Mouse (Mus musculus): ENCODE data around the gene Dcun1d2.
"Not testable (repeated sequence)": the region's sequence is repeated elsewhere in the genome, so short reads cannot be mapped to it uniquely, and the experiment has no call there.

Dcun1d2 gene

GRCm38 (mm10) chr8:13287692-13288623, at the start of gene Dcun1d2, which contains the start of gene Tmco3:
TSS of gene Dcun1d2 (minus strand) at chr8:13288131.
TSS of gene Tmco3 (plus strand) at chr8:13288190.
- DNase-seq (ENCODE audit: low spot score in 2 of 2), result peak; percentile 92 to 95

GRCm38 (mm10) chr8:13337678-13338077, 49.7 kb upstream of the Dcun1d2 start:
- no peak for DNase-seq (ENCODE audit: low spot score in 2 of 2)

GRCm38 (mm10) chr8:13337245-13337644, 49.3 kb upstream of the Dcun1d2 start:
- DNase-seq (ENCODE audit: low spot score in 2 of 2), result not testable (repeated sequence)

- DNase-seq (ENCODE audit: low spot score in 2 of 2), result no peak
Measured at GRCm38 (mm10) chr8:13334671-13335070, 46.7 kb upstream of the Dcun1d2 start.

- no peak for DNase-seq (ENCODE audit: low spot score in 2 of 2)
Measured at GRCm38 (mm10) chr8:13326598-13326997, 38.7 kb upstream of the Dcun1d2 start.

- DNase-seq (ENCODE audit: low spot score in 2 of 2), result peak; percentile 51 to 77
Measured at GRCm38 (mm10) chr8:13316671-13317070, 28.7 kb upstream of the Dcun1d2 start.

- no peak for DNase-seq (ENCODE audit: low spot score in 2 of 2)
Measured at GRCm38 (mm10) chr8:13314922-13315321, 27.0 kb upstream of the Dcun1d2 start.

- DNase-seq (ENCODE audit: low spot score in 2 of 2), result no peak
Measured at GRCm38 (mm10) chr8:13306916-13307315, 19.0 kb upstream of the Dcun1d2 start.

GRCm38 (mm10) chr8:13306309-13306909, 18.5 kb upstream of the Dcun1d2 start:
- DNase-seq (ENCODE audit: low spot score in 2 of 2), result no peak

GRCm38 (mm10) chr8:13305884-13306283, 18.0 kb upstream of the Dcun1d2 start:
- DNase-seq (ENCODE audit: low spot score in 2 of 2), result no peak

- no peak for DNase-seq (ENCODE audit: low spot score in 2 of 2)
Measured at GRCm38 (mm10) chr8:13305459-13305858, 17.5 kb upstream of the Dcun1d2 start.

- no peak for DNase-seq (ENCODE audit: low spot score in 2 of 2)
Measured at GRCm38 (mm10) chr8:13301036-13301435, 13.1 kb upstream of the Dcun1d2 start.

GRCm38 (mm10) chr8:13299571-13299970, 11.6 kb upstream of the Dcun1d2 start:
- DNase-seq (ENCODE audit: low spot score in 2 of 2), result no peak

- DNase-seq (ENCODE audit: low spot score in 2 of 2), result no peak
Measured at GRCm38 (mm10) chr8:13293677-13294470, 5.9 kb upstream of the Dcun1d2 start.

GRCm38 (mm10) chr8:13292364-13292763, 4.4 kb upstream of the Dcun1d2 start:
- DNase-seq (ENCODE audit: low spot score in 2 of 2), result peak; percentile 72 to 77

GRCm38 (mm10) chr8:13288646-13289045, 715 bp upstream of the Dcun1d2 start:
- DNase-seq (ENCODE audit: low spot score in 2 of 2), result no peak

- peak; percentile 84 to 89 for DNase-seq (ENCODE audit: low spot score in 2 of 2)
Measured at GRCm38 (mm10) chr8:13287304-13287691, 633 bp downstream of the Dcun1d2 start.

- DNase-seq (ENCODE audit: low spot score in 2 of 2), result no peak
Measured at GRCm38 (mm10) chr8:13283200-13283599, 4.7 kb downstream of the Dcun1d2 start.

- no peak for DNase-seq (ENCODE audit: low spot score in 2 of 2)
Measured at GRCm38 (mm10) chr8:13276941-13277447, 10.9 kb downstream of the Dcun1d2 start.

- DNase-seq (ENCODE audit: low spot score in 2 of 2), result no peak
Measured at GRCm38 (mm10) chr8:13272834-13273233, 15.1 kb downstream of the Dcun1d2 start.

- no peak for DNase-seq (ENCODE audit: low spot score in 2 of 2)
Measured at GRCm38 (mm10) chr8:13267566-13267965, 20.4 kb downstream of the Dcun1d2 start.

GRCm38 (mm10) chr8:13263376-13263775, 24.6 kb downstream of the Dcun1d2 start:
- DNase-seq (ENCODE audit: low spot score in 2 of 2), result no peak

All from natural killer cell, adult 2 months (primary cell).